Mouse (Mus musculus): ENCODE data around the gene Samd11.

Gene Samd11

DNA sequence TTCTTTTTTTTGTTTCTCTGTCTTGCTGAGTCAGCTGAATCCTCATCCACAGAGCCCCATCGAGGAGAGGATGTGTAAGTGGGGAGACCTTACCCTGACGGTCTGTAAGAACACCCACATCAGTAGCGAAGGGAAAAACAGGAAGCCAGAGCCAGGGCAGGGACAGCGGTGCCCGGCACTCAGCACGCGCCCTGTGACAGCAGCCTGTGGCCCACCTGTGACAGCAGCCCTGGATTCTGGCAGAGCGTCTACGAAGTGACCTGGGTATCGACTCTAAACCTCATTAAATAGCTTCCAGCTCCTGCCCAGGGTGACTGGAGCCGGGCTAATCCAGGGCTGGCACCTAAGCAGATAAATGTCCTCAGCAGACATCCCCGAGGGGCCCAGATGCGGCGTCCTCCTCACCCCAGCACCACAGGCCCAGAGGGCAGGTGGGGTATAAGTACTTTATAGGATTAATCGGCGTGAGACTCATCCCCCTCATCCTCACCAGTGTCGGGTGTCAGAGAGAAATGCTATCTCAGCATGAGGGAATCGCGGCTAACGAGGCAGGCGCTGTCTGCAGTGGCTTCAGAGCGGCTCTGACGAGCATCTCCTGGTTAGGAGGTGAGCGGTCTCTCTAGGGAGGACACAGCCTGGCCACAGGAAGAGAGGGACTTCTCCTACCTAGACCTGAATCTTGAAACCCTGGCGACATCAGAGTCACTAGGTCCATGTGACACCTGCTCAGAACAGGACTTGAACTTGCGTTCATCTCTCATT lies at the start of gene Samd11:
TSS of gene Samd11 (minus strand) at position 580 of the 762 bp plus-strand sequence.
- no peak for DNase-seq (ENCODE audit: extremely low read depth, low read depth, low spot score)

- DNase-seq (ENCODE audit: extremely low read depth, low read depth, low spot score): no peak
Observed at GRCm38 (mm10) chr4:156254361-156255077, 938 bp downstream of the Samd11 start.

DNA sequence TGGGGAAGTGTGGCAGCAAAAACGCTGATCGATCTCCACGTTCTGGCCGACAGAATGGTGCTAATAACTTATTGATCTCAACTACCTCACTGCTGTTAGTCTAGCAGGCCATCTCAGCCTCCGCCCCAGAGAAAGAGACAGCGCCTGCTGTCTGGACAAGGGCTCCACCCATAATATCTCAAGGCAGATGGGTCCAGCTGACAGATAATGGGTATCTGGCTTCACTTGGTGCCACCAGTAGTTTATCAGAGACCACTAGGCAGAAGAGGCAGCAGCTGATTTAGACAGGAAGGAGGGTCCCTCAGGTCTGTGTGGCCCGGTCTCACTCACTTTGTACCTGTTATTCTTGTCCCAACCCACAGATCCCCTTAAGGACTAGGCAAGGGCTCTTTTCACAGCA lies 2.4 kb downstream of the Samd11 start:
- DNase-seq (ENCODE audit: extremely low read depth, low read depth, low spot score): no peak

- no peak for DNase-seq (ENCODE audit: extremely low read depth, low read depth, low spot score)
Observed at GRCm38 (mm10) chr4:156252619-156253018, 2.8 kb downstream of the Samd11 start.

GRCm38 (mm10) chr4:156252140-156252539 lies 3.3 kb downstream of the Samd11 start:
- DNase-seq (ENCODE audit: extremely low read depth, low read depth, low spot score): no peak

DNA sequence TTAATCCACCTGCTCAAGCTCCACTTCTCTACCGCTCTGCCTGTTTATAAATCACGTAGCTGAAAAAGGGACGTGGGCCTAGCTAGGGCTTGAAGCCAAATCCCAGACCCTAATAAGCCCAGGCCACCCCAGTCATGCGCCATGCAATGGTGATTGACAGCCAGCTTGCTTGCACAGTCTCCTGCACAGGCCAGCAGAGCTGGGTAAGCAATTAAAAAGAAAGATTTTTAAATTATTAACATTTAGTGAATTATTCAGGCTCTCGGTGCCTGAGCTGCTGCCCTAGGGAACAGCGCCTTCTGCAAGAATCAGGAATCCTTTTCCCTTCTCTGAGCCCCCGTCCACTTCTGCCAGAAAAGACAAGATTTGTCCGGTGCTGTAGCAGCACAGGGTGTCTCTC lies 4.4 kb downstream of the Samd11 start:
- no peak for DNase-seq (ENCODE audit: extremely low read depth, low read depth, low spot score)

- DNase-seq (ENCODE audit: extremely low read depth, low read depth, low spot score): no peak
Observed at GRCm38 (mm10) chr4:156249567-156249966, 5.9 kb downstream of the Samd11 start.

DNA sequence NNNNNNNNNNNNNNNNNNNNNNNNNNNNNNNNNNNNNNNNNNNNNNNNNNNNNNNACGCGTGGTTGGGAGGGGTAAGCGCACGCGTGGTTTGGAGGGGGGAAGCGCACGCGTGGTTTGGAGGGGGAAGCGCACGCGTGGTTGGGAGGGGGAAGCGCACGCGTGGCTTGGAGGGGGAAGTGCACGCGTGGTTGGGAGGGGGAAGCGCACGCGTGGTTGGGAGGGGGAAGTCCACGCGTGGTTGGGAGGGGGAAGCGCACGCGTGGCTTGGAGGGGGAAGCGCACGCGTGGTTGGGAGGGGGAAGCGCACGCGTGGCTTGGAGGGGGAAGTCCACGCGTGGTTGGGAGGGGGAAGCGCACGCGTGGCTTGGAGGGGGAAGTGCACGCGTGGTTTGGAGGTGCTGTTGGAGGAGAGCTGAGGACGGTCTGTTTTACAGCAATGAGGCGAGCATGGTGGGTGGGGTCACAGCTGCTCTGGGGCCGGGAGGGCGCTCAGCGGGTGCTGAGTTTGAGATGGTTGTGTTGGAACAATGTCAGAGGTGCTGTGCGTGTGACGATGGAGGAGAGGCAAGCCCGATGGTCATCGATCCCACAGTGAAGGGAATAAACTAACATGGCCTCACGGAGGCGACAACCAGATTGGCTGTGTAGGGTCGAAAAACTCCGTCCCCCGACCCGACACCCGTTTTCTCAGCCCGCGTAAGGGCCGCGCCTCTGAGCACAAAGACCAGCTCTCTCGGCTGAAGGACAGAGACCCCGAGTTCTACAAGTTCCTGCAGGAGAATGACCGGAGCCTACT lies 18.6 kb downstream of the Samd11 start:
- DNase-seq (ENCODE audit: extremely low read depth, low read depth, low spot score): no peak

GRCm38 (mm10) chr4:156235808-156236533 lies 19.5 kb downstream of the Samd11 start, which contains the start of gene Noc2l:
Gene Noc2l (plus strand): TSS chr4:156236010.
- DNase-seq (ENCODE audit: extremely low read depth, low read depth, low spot score): no peak

GRCm38 (mm10) chr4:156235360-156235770 lies 20.1 kb downstream of the Samd11 start:
- DNase-seq (ENCODE audit: extremely low read depth, low read depth, low spot score): no peak

- DNase-seq (ENCODE audit: extremely low read depth, low read depth, low spot score): no peak
Observed at GRCm38 (mm10) chr4:156234701-156235213, 20.7 kb downstream of the Samd11 start, which contains the start of gene Plekhn1. Gene Plekhn1 (minus strand): TSS chr4:156234857.

GRCm38 (mm10) chr4:156234021-156234501 lies 21.4 kb downstream of the Samd11 start:
- DNase-seq (ENCODE audit: extremely low read depth, low read depth, low spot score): no peak

- DNase-seq (ENCODE audit: extremely low read depth, low read depth, low spot score): no peak
Observed at GRCm38 (mm10) chr4:156228393-156229024, 26.9 kb downstream of the Samd11 start.

DNA sequence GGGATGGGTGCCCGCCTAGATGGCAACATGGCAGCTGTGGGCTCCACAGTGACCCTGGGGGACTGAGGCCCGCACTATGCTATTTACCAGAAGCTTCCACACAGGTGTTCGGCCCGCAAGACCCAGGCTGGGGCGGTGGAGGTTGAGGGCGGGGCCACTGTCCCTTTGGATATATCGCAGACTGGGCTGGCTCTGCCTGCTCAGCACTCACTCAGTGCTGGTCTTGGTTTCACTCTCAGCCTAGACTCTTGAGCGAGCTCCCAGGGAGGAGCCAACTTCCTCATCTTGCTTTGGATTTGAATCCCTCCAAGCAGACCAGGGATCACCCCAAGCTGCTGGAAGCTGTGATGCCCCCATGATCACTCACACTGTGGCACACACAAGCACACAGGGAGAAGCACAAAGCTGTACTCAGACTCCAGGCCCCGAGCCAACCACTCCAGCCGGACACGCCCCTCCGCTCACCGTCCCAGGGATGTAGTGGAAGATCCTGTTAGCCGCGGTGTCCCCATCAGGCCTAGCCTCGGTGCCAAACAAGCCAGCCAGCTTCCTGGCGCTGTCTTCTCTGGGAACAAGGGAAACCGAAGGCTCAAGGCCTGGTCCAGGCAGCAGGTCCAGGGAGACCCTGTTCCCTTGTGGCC lies 27.6 kb downstream of the Samd11 start:
- DNase-seq (ENCODE audit: extremely low read depth, low read depth, low spot score): no peak

DNA sequence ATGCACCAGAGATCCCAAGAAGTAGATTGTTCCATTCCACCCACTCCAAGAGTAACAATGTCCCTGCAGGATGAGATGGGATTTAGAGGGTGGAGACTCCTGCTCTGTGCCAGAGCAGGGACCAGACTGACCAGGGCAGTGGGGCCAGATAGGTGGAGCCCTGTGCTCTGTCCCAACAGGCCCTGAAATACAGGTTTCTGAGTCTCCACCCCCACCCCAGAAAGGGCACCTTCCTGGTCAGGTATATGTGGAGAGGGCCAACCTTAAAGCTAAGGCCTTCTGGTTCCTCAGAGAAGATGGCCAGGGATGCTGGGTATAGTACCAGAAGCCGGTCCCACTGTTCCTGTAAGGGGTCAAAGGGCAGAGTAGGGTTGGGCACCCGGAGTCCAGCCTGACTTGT lies 31.2 kb downstream of the Samd11 start:
- no peak for DNase-seq (ENCODE audit: extremely low read depth, low read depth, low spot score)

DNA sequence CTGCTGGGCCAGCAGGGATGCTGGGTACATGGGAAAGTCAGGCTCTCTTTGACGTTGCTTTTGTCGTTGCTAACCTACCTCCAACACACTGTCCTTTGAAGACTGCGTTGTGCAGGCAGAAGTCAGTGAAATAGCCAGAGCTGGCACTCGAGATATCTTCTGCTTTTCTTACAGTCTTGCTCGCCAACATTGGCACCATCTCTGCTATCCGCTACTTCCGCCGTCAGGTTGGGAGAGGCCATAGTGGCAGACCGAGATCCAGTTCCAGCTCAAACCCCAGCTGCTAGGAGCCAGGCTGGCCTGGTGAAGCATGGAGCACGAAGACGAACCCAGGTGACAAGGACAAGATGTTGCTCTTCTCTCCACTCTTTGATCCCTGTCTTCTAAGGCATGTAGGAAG lies 35.5 kb downstream of the Samd11 start:
- no peak for DNase-seq (ENCODE audit: extremely low read depth, low read depth, low spot score)

GRCm38 (mm10) chr4:156217838-156218237 lies 37.6 kb downstream of the Samd11 start:
- no peak for DNase-seq (ENCODE audit: extremely low read depth, low read depth, low spot score)

- DNase-seq (ENCODE audit: extremely low read depth, low read depth, low spot score): no peak
Observed at GRCm38 (mm10) chr4:156217022-156217669, 38.3 kb downstream of the Samd11 start.

- DNase-seq (ENCODE audit: extremely low read depth, low read depth, low spot score): no peak
Observed at GRCm38 (mm10) chr4:156216196-156216595, 39.3 kb downstream of the Samd11 start.
